Mouse (Mus musculus) liver (tissue): Measurements from ENCODE around the gene Smurf1.
A peak's percentile ranks its signal among the peaks of the same experiment; 100 is the strongest.

Experiments
- DNase-seq: peaks from one replicate; pipeline ENCODE4 v3.0.0-alpha.2; 2020; ENCODE audit warnings: mixed read lengths

Smurf1 gene

GRCm38 (mm10) chr5:144965639-144966351 is at the start of gene Smurf1:
Gene Smurf1 (minus strand): TSS chr5:144965847.
- peak; percentile 78 for DNase-seq

- no peak for DNase-seq
Observed at GRCm38 (mm10) chr5:145014278-145014677, 48.6 kb upstream of the Smurf1 start.

- DNase-seq = no peak
Observed at GRCm38 (mm10) chr5:145008878-145009659, 43.4 kb upstream of the Smurf1 start.

- DNase-seq = no peak
Observed at GRCm38 (mm10) chr5:145005596-145005995, 39.9 kb upstream of the Smurf1 start.

- no peak for DNase-seq
Observed at GRCm38 (mm10) chr5:145004495-145004894, 38.8 kb upstream of the Smurf1 start.

- no peak for DNase-seq
Observed at GRCm38 (mm10) chr5:145003362-145003761, 37.7 kb upstream of the Smurf1 start.

GRCm38 (mm10) chr5:144998491-144998890 is 32.8 kb upstream of the Smurf1 start:
- peak; percentile 27 for DNase-seq

GRCm38 (mm10) chr5:144990481-144990880 is 24.8 kb upstream of the Smurf1 start:
- no peak for DNase-seq

GRCm38 (mm10) chr5:144990051-144990450 is 24.4 kb upstream of the Smurf1 start:
- DNase-seq = no peak

GRCm38 (mm10) chr5:144989061-144989405 is 23.4 kb upstream of the Smurf1 start:
- DNase-seq = no peak

GRCm38 (mm10) chr5:144988340-144989060 is 22.9 kb upstream of the Smurf1 start:
- no peak for DNase-seq

- DNase-seq = no peak
Observed at GRCm38 (mm10) chr5:144987561-144987960, 21.9 kb upstream of the Smurf1 start.

- no peak for DNase-seq
Observed at GRCm38 (mm10) chr5:144984839-144985238, 19.2 kb upstream of the Smurf1 start.

GRCm38 (mm10) chr5:144983227-144983626 is 17.6 kb upstream of the Smurf1 start:
- DNase-seq = no peak

GRCm38 (mm10) chr5:144979110-144979509 is 13.5 kb upstream of the Smurf1 start:
- no peak for DNase-seq

GRCm38 (mm10) chr5:144978533-144979107 is 13.0 kb upstream of the Smurf1 start:
- no peak for DNase-seq

- no peak for DNase-seq
Observed at GRCm38 (mm10) chr5:144971266-144971665, 5.6 kb upstream of the Smurf1 start.

- DNase-seq = peak; percentile 89
Observed at GRCm38 (mm10) chr5:144964872-144965638, 592 bp downstream of the Smurf1 start.

- no peak for DNase-seq
Observed at GRCm38 (mm10) chr5:144964465-144964864, 1.2 kb downstream of the Smurf1 start.

GRCm38 (mm10) chr5:144963817-144964261 is 1.8 kb downstream of the Smurf1 start:
- peak; percentile 67 for DNase-seq

GRCm38 (mm10) chr5:144963401-144963800 is 2.2 kb downstream of the Smurf1 start:
- no peak for DNase-seq

- DNase-seq = no peak
Observed at GRCm38 (mm10) chr5:144958271-144958670, 7.4 kb downstream of the Smurf1 start.
